Mouse (Mus musculus) small intestine, adult 2 months (tissue): Measurements from ENCODE around the gene Setd4.

Source experiments
- CTCF ChIP-seq: fragments of 200-500 bp; IDR thresholded peaks from 2 replicates; pipeline ENCODE4 v1.5.1; 2012; ENCODE audit warnings: low read depth, mild to moderate bottlenecking, control low read depth, inconsistent platforms, low read length, moderate library complexity, mixed read lengths; ENCODE audit not compliant: insufficient replicate concordance, insufficient read length; ENCODE audit errors: extremely low read depth
- POLR2A ChIP-seq: fragments of 200-500 bp; IDR thresholded peaks from 2 replicates; pipeline ENCODE4 v1.6.1; 2012; ENCODE audit warnings: low read depth, mild to moderate bottlenecking, control low read depth, inconsistent platforms, low read length, moderate library complexity

DNA sequence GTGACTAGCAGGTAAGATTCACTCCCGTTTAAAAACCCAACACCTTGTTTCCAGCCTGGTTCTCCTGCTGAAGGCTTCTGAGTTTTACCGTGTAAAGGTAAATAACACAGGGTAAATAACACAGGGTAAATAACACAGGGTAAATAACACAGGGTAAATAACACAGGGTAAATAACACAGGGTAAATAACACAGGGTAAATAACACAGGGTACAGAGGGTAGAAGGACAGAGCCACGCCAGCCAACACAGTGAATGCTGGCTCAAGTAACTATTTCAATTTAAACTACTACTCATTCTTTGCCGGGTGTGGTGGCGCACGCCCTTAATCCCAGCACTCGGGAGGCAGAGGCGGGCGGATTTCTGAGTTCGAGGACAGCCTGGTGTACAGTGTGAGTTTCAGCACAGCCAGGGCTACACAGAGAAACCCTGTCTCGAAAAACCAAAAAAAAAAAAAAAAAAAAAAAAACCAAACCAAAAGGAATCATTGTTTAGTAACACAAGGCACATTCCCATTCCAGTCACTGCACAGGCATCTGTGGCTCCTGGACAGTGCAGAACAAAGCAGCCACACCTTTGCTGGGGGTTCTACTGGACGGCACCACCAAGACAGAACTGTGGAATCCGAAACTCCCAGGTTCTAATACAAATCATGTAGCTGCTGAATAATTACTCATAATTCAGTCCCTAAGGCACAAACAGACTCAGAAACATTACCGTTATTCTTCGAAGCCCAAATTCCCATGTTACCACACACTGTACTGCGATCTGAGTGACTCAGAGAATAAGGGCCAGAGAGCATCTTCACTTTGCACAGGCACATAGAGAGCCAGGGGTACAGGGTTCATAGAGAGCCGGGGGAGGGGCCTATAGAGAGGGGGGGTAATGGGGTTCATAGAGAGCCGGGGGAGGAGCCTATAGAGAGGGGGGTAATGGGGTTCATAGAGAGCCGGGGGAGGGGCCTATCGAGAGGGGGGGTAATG lies 12.1 kb downstream of the Setd4 start:
- no peak for TF ChIP-seq CTCF
- TF ChIP-seq POLR2A = no peak
